Mouse (Mus musculus) layer of hippocampus, postnatal 14 days (tissue): ENCODE data around the gene Eno2. TPM values are rescaled to one million over a fixed set of nuclear protein-coding genes. Genes with fewer than 3 reads are reported as not detected.
A peak's percentile ranks its signal among the peaks of the same experiment; 100 is the strongest.

Experiments used
- DNase-seq, 2 experiments: peaks; one replicate each; pipeline ENCODE4 v3.0.0; 2021 to 2022; ENCODE audit warnings: low spot score in 2 of 2, mixed read lengths in 1 of 2
- microRNA-seq, 2 experiments: library from miRNA; unstranded; fragments of <30 nt; microRNA quantifications; one replicate each; pipeline ENCODE4 v1.2.0; 2021
- total RNA-seq, 2 experiments: library from RNA; stranded (reverse); gene quantifications; 2 replicates each; pipeline ENCODE4 v1.2.3; 2021

Eno2 gene
- total RNA-seq, 2 experiments from 2014 or later = 667 to 671 TPM

DNA sequence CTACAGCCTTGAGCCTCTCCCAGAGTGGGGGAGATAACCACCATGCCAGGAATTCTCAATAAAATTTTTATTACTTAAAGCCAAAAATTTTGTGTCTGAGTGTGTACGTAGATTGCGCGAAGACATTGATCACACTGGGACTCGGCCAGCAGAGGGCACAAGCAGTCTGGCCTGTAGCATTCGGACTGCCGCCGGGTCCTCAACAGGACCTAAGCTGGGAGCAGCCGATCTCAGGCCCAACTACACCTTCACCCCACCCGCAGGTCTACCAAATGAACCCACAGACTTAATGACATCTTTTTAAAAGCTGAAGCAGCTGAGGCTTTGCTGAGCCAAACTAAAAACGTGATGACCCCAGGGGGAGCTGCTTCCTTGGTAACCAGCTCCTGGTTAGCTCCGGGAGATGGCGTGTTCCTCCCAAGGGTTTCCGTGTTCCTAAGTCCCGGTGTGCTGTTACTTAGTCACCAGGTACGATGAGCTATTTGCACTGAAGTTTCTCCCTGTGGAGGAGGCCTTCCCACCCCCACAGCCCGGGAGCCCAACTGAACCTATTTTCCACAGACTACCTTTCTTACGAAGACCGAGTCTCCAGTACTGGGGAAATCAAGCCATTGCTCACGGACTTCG lies 52.5 kb downstream of the Eno2 start:
- no peak for DNase-seq

DNA sequence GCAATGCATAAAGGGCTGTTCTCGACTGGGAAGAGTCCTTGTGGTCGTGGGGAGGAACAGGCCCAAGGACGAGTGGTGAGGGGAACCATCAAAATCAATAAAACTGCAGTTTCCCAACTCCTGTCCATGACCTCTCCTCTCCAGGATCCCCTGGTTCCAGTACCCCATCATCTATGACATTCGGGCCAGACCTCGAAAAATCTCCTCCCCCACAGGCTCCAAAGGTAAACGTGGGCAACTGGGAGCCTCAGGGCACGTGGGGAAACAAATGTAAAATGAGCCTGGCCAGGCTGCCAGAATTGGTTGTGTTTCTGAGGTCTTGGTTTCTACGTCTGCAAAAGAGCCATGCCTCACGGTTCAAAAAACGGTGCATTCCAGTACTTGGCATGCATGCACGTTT lies 56.6 kb downstream of the Eno2 start:
- no peak for DNase-seq

GRCm38 (mm10) chr6:124711824-124712782 lies 57.4 kb downstream of the Eno2 start, which contains the start of the genes Emg1 and Phb2:
Gene Emg1 (minus strand): TSS chr6:124712178.
Gene Phb2 (plus strand): TSS chr6:124712336.
- DNase-seq = peak; percentile 94 to 98

Small RNAs within 50 kb of the gene (microRNA-seq; reads per million reads assigned to microRNA genes)
- 1.1 to 1.4 reads per million in 2 experiments for gene Mir141
- 26.3 to 28.3 reads per million in 2 experiments for gene Mir200c

Other genes starting within 250 kb of the Eno2 start
- 1 to 10 TPM; 1.7 to 2.2 TPM for gene C1s1, start 227.3 kb downstream of the Eno2 start, total RNA-seq
- gene C1rb, start 199.4 kb downstream of the Eno2 start, total RNA-seq = not detected
- gene C1s2, start 133.6 kb downstream of the Eno2 start, total RNA-seq = under 1 TPM; 0.23 to 0.29 TPM
- gene Lpcat3, start 106.6 kb downstream of the Eno2 start, total RNA-seq = 10 to 100 TPM; 42.3 to 45.3 TPM
- 10 to 100 TPM; 50.7 to 51.1 TPM for gene Emg1, start 57.5 kb downstream of the Eno2 start, total RNA-seq
- 100 to 1,000 TPM; 138 to 141 TPM for gene Phb2, start 57.3 kb downstream of the Eno2 start, total RNA-seq
- gene Ptpn6, start 31.0 kb downstream of the Eno2 start, total RNA-seq = 1 to 10 TPM; 3.8 to 5.7 TPM
- gene Grcc10, start 28.3 kb downstream of the Eno2 start, total RNA-seq = 100 to 1,000 TPM; 297 to 325 TPM
- 1 to 10 TPM in 1 of 2 experiments, not detected in 1; 1.3 TPM for gene Gm45234, start 13.7 kb downstream of the Eno2 start, total RNA-seq
- 100 to 1,000 TPM; 147 to 149 TPM for gene Atn1, start 13.1 kb downstream of the Eno2 start, total RNA-seq
- 1 to 10 TPM; 1.6 to 3.4 TPM for gene Lrrc23, start 10.1 kb upstream of the Eno2 start, total RNA-seq
- 1 to 10 TPM; 5.7 to 6.7 TPM for gene Spsb2, start 39.0 kb upstream of the Eno2 start, total RNA-seq
- gene Tpi1, start 44.6 kb upstream of the Eno2 start, total RNA-seq = 100 to 1,000 TPM; 578 to 579 TPM
- 100 to 1,000 TPM; 180 to 183 TPM for gene Usp5, start 59.8 kb upstream of the Eno2 start, total RNA-seq
- gene Cdca3, start 59.9 kb upstream of the Eno2 start, total RNA-seq = 1 to 10 TPM; 2.0 to 3.4 TPM
- under 1 TPM in 1 of 2 experiments, not detected in 1; 0.21 TPM for gene Gnb3, start 70.6 kb upstream of the Eno2 start, total RNA-seq
- gene P3h3, start 88.1 kb upstream of the Eno2 start, total RNA-seq = 10 to 100 TPM; 24.7 to 24.8 TPM
- gene Gpr162, start 94.3 kb upstream of the Eno2 start, total RNA-seq = 100 to 1,000 TPM; 180 to 193 TPM
- under 1 TPM; 0.29 to 0.58 TPM for gene Cd4, start 118.5 kb upstream of the Eno2 start, total RNA-seq
- 1 to 10 TPM; 2.6 to 3.0 TPM for gene Lag3, start 142.0 kb upstream of the Eno2 start, total RNA-seq
- gene Ptms, start 150.4 kb upstream of the Eno2 start, total RNA-seq = 1,000 to 10,000 TPM; 1,231 to 1,331 TPM
- 100 to 1,000 TPM; 681 to 696 TPM for gene Mlf2, start 161.7 kb upstream of the Eno2 start, total RNA-seq
- gene Cops7a, start 195.9 kb upstream of the Eno2 start, total RNA-seq = 100 to 1,000 TPM; 125 to 128 TPM
- gene Pianp, start 227.0 kb upstream of the Eno2 start, total RNA-seq = 100 to 1,000 TPM; 119 to 120 TPM
- gene Zfp384, start 239.5 kb upstream of the Eno2 start, total RNA-seq = 10 to 100 TPM; 41.9 to 49.2 TPM